Mouse (Mus musculus): ENCODE results near the gene Edn1. TPM values are rescaled to one million over a fixed set of nuclear protein-coding genes. Genes with fewer than 3 reads are reported as not detected.

The Edn1 gene
- polyA plus RNA-seq, 1 experiment from 2014 or later, result 0.91 TPM

- DNase-seq (ENCODE audit: low spot score), result no peak
Observed at GRCm38 (mm10) chr13:42315628-42316027, 14.4 kb downstream of the Edn1 start.

GRCm38 (mm10) chr13:42317808-42318207 lies 16.5 kb downstream of the Edn1 start:
- no peak for DNase-seq (ENCODE audit: low spot score)

- DNase-seq (ENCODE audit: low spot score), result no peak
Observed at GRCm38 (mm10) chr13:42328576-42328975, 27.3 kb downstream of the Edn1 start.

GRCm38 (mm10) chr13:42331104-42331503 lies 29.8 kb downstream of the Edn1 start:
- DNase-seq (ENCODE audit: low spot score), result no peak

- DNase-seq (ENCODE audit: low spot score), result no peak
Observed at GRCm38 (mm10) chr13:42334981-42335380, 33.7 kb downstream of the Edn1 start.

- no peak for DNase-seq (ENCODE audit: low spot score)
Observed at GRCm38 (mm10) chr13:42336414-42336813, 35.1 kb downstream of the Edn1 start.

GRCm38 (mm10) chr13:42337072-42337471 lies 35.8 kb downstream of the Edn1 start:
- no peak for DNase-seq (ENCODE audit: low spot score)

GRCm38 (mm10) chr13:42339466-42339865 lies 38.2 kb downstream of the Edn1 start:
- no peak for DNase-seq (ENCODE audit: low spot score)

- DNase-seq (ENCODE audit: low spot score), result no peak
Observed at GRCm38 (mm10) chr13:42341871-42342532, 40.7 kb downstream of the Edn1 start.

- DNase-seq (ENCODE audit: low spot score), result no peak
Observed at GRCm38 (mm10) chr13:42345439-42345838, 44.2 kb downstream of the Edn1 start.

GRCm38 (mm10) chr13:42346414-42346813 lies 45.1 kb downstream of the Edn1 start:
- DNase-seq (ENCODE audit: low spot score), result no peak

- DNase-seq (ENCODE audit: low spot score), result no peak
Observed at GRCm38 (mm10) chr13:42351675-42352074, 50.4 kb downstream of the Edn1 start.

Other genes with a start within 250 kb of the Edn1 start
- 8.3 and 12.2 TPM in 2 replicates for gene Hivep1, start 249.5 kb upstream of the Edn1 start, polyA plus RNA-seq (2015; fragmentation: Nextera tagmentation; extraction: Ambion mirVana)